Mouse (Mus musculus): ENCODE results near the gene Saxo1. TPM values are rescaled to one million over a fixed set of nuclear protein-coding genes. Genes with fewer than 3 reads are reported as not detected.

The Saxo1 gene
- polyA plus RNA-seq, 1 experiment from 2014 or later, result not detected

- H3K4me1 ChIP-seq, result peaks cover 17% of the 10 kb centered on the region; the same call in 1 of the 2 replicates
- no peaks in the 10 kb centered on the region for H3K9me3 ChIP-seq
- H3K4me2 ChIP-seq, result no peak overlapping the region
- H3K27ac ChIP-seq, result peak overlapping the region; percentile 44
- no peak overlapping the region for H3K4me3 ChIP-seq
- peak; percentile 12; the same call in 1 of the 2 replicates for ATAC-seq (ENCODE audit: borderline replicate concordance, extremely low read depth, low FRiP score, low TSS enrichment)
- no peak overlapping the region for H3K9ac ChIP-seq
- H3K36me3 ChIP-seq, result no peaks in the 10 kb centered on the region
- 63% methylated on average over 3 of the region's 3 CpGs for WGBS
- no peaks in the 10 kb centered on the region for H3K27me3 ChIP-seq
Observed at GRCm38 (mm10) chr4:86410946-86411345, 147.2 kb downstream of the Saxo1 start.

GRCm38 (mm10) chr4:86408421-86408820 is 149.7 kb downstream of the Saxo1 start:
- no peaks in the 10 kb centered on the region for H3K36me3 ChIP-seq
- no peak overlapping the region for H3K4me2 ChIP-seq
- no peak overlapping the region for H3K4me3 ChIP-seq
- no peak overlapping the region for H3K27ac ChIP-seq
- ATAC-seq (ENCODE audit: borderline replicate concordance, extremely low read depth, low FRiP score, low TSS enrichment), result no peak
- peaks cover 17% of the 10 kb centered on the region; the same call in 1 of the 2 replicates for H3K4me1 ChIP-seq
- no peaks in the 10 kb centered on the region for H3K9me3 ChIP-seq
- H3K27me3 ChIP-seq, result no peaks in the 10 kb centered on the region
- 59% methylated on average over 9 of the region's 9 CpGs for WGBS
- H3K9ac ChIP-seq, result no peak overlapping the region

GRCm38 (mm10) chr4:86407200-86407527 is 151.0 kb downstream of the Saxo1 start:
- Histone ChIP-seq H3K9me3 (no peaks in the 10 kb centered on the region), H3K27ac (no peak overlapping the region), H3K9ac (no peak overlapping the region), H3K4me2 (no peak overlapping the region), H3K36me3 (no peaks in the 10 kb centered on the region), H3K4me1 (peaks cover 17% of the 10 kb centered on the region; the same call in 1 of the 2 replicates), H3K4me3 (no peak overlapping the region), H3K27me3 (no peaks in the 10 kb centered on the region)
- WGBS, result 59% methylated on average over 3 of the region's 3 CpGs
- no peak for ATAC-seq (ENCODE audit: borderline replicate concordance, extremely low read depth, low FRiP score, low TSS enrichment)

DNA sequence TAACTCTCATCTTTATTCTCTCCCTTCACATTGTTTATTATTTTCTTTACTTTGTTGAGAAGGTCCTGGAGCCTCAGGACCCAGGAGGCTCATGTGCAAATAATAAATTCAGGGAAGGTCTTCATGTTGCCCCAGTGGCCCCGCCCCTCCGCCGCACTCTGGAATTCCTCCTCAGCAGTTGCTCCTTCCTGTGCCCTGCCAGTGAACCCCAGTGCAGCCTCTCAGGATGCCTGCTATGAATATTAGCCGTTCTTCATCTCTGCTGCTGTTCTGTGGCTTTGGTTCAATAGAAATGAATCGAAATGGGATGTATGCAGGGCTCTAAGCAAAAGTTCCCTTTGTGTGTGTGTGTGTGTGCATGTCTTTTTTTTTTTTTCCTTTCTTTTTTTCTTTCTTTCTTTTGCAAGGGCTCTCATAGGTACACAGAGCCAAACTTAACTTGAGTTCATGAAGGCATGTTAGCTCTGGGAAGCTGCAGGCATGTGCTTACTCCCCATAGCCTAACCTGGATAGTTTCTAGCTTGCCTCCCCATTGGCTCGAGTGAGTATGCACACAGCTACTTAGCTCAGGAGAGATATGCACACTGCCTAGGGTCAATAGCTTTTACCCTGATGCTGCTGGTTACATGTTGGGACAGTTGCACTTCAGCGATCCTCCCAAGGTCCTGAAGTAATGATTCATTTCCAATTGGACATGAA is 151.5 kb downstream of the Saxo1 start:
- Histone ChIP-seq H3K9me3 (no peaks in the 10 kb centered on the region), H3K36me3 (no peaks in the 10 kb centered on the region), H3K4me2 (no peak overlapping the region), H3K27ac (no peak overlapping the region), H3K4me3 (no peak overlapping the region), H3K4me1 (peaks cover 17% of the 10 kb centered on the region; the same call in 1 of the 2 replicates), H3K9ac (no peak overlapping the region), H3K27me3 (no peaks in the 10 kb centered on the region)
- 22% methylated on average over 7 of the region's 7 CpGs for WGBS
- peak; percentile 24; the same call in 1 of the 2 replicates for ATAC-seq (ENCODE audit: borderline replicate concordance, extremely low read depth, low FRiP score, low TSS enrichment)

- 17% methylated on average over 3 of the region's 3 CpGs for WGBS
Observed at GRCm38 (mm10) chr4:86401116-86401515, 157.0 kb downstream of the Saxo1 start.

DNA sequence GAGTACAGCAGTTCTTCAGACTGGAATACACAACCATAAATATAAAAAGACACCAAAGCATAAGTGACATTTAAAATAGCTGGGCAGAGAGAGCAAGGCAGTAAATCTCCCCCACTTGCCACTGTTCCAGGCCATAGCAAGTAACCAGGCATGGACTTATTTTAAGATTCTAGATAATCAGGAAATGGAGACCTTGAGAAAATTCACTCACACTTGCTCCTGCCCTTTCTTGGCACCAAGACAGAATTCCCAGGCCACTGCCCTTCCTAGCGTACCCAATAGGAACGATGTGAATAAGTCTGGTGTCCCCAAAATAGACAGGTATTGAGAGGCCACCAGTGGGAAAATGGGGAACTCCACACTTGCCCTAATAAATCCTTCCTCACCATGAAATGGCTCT is 160.7 kb downstream of the Saxo1 start:
- Histone ChIP-seq H3K27me3 (no peaks in the 10 kb centered on the region), H3K4me2 (no peak overlapping the region), H3K4me3 (no peak overlapping the region), H3K9me3 (no peaks in the 10 kb centered on the region), H3K9ac (no peak overlapping the region), H3K27ac (no peak overlapping the region), H3K36me3 (no peaks in the 10 kb centered on the region), H3K4me1 (no peaks in the 10 kb centered on the region)
- no peak for ATAC-seq (ENCODE audit: borderline replicate concordance, extremely low read depth, low FRiP score, low TSS enrichment)
- WGBS, result 81% methylated on average over 2 of the region's 2 CpGs

More at GRCm38 (mm10) chr4:86401116-86401515, 157.0 kb downstream of the Saxo1 start:
- H3K27ac ChIP-seq, result no peak overlapping the region
- no peak overlapping the region for H3K9ac ChIP-seq
- no peak for ATAC-seq (ENCODE audit: borderline replicate concordance, extremely low read depth, low FRiP score, low TSS enrichment)
- no peaks in the 10 kb centered on the region for H3K27me3 ChIP-seq
- H3K4me1 ChIP-seq, result peaks cover 1% of the 10 kb centered on the region; the same call in 1 of the 2 replicates
- H3K36me3 ChIP-seq, result no peaks in the 10 kb centered on the region
- no peaks in the 10 kb centered on the region for H3K9me3 ChIP-seq
- no peak overlapping the region for H3K4me3 ChIP-seq
- no peak overlapping the region for H3K4me2 ChIP-seq

DNA sequence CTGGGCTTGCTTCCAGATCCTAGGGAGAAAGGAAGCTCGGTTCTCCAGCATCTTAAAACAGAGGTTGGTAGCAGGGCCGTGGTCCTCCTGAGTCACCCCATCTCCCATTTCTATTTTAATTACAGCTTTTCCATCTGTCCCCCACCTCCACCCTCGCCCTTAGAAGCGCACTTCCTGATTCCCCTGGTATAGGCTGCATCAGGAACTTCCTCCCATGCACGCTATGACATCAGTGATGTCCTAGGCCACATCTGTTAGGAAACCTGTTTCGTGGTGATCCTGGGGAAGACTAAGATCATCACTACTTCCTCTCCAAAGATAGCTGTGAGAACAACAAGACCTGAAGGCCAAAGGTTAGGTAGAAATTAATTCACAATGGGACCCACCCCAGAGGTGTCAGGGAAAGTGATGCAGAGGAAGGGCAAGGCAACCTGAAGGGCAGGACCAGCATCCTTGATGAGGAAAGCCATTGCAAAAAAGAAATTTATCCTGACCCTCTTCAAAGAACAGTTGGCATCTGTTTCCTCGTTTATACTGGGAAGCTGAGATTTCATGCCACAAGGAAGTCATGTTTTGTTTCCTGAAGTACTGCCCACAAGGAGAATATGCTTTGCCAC is 161.3 kb downstream of the Saxo1 start:
- Histone ChIP-seq H3K27ac (no peak overlapping the region), H3K36me3 (no peaks in the 10 kb centered on the region), H3K27me3 (no peaks in the 10 kb centered on the region), H3K4me1 (no peaks in the 10 kb centered on the region), H3K4me3 (no peak overlapping the region), H3K9ac (no peak overlapping the region), H3K4me2 (no peak overlapping the region), H3K9me3 (no peaks in the 10 kb centered on the region)
- 65% methylated on average over 7 of the region's 7 CpGs for WGBS
- no peak for ATAC-seq (ENCODE audit: borderline replicate concordance, extremely low read depth, low FRiP score, low TSS enrichment)

GRCm38 (mm10) chr4:86395636-86396035 is 162.5 kb downstream of the Saxo1 start:
- Histone ChIP-seq H3K27ac (no peak overlapping the region), H3K9ac (no peak overlapping the region), H3K9me3 (no peaks in the 10 kb centered on the region), H3K4me1 (no peaks in the 10 kb centered on the region), H3K27me3 (no peaks in the 10 kb centered on the region), H3K36me3 (no peaks in the 10 kb centered on the region), H3K4me2 (no peak overlapping the region), H3K4me3 (no peak overlapping the region)
- WGBS, result 92% methylated on average over 6 of the region's 6 CpGs
- no peak for ATAC-seq (ENCODE audit: borderline replicate concordance, extremely low read depth, low FRiP score, low TSS enrichment)

Other genes starting within 250 kb of the Saxo1 start
- gene Rraga, start 17.3 kb upstream of the Saxo1 start, polyA plus RNA-seq (2015; fragmentation: Nextera tagmentation; extraction: Ambion mirVana), result 71.7 and 77.5 TPM in 2 replicates
- 21.4 and 21.5 TPM in 2 replicates for gene Haus6, start 53.7 kb upstream of the Saxo1 start, polyA plus RNA-seq (2015; fragmentation: Nextera tagmentation; extraction: Ambion mirVana)
- 124 and 134 TPM in 2 replicates for gene Plin2, start 111.7 kb upstream of the Saxo1 start, polyA plus RNA-seq (2015; fragmentation: Nextera tagmentation; extraction: Ambion mirVana)
- gene Dennd4c, start 190.2 kb upstream of the Saxo1 start, polyA plus RNA-seq (2015; fragmentation: Nextera tagmentation; extraction: Ambion mirVana), result 7.0 and 7.1 TPM in 2 replicates

Measured in lung, embryonic 15.5 days (tissue).